Mouse (Mus musculus): Measurements from ENCODE around the gene P3h4.

The P3h4 gene

DNA sequence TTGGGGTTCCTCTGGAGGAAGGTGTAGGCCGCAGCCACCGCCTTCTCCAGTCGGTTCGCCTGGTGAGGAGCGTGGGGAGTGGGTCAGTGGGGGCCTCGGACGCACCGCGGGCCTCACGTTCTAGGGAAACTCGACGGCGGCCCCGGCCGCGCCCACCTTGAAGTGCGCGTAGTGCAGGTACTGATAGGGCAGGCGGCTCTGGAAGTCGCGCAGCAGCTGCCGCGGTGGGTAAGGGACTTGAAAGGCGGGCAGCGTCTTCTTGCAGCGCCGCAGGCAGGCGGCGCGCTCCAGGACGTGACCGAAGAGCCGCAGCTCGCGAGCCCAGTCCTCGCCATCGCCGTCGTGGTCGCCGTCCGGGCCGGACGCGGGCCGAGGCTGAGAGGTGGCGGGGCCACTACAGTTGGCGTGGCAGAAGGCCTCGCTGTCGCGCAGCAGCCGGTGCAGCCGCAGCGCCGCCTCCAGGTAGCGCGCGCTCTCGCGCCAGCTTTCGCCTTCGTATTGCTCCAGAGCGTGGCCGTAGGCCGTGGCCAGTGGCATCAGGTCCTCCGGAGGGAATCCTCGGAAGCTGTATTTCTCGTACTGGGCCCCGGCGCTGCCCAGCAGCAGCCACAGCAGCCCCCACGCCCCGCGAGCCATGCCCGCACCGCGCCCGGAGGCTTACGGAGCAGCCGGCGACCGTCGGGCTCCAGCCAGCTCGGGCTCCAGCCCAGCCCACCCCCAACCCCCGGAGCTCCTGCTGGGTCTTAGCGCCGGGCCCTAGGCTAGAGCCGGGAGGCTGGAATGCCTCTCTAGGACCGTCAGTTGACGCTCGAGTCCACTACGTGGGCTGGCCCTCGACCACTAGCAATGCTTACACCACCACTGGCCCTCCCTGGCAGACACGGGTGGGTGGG is at the start of gene P3h4:
TSS of gene P3h4 (minus strand) at position 816 of the 893 bp plus-strand sequence.
- DNase-seq = peak; percentile 89

DNA sequence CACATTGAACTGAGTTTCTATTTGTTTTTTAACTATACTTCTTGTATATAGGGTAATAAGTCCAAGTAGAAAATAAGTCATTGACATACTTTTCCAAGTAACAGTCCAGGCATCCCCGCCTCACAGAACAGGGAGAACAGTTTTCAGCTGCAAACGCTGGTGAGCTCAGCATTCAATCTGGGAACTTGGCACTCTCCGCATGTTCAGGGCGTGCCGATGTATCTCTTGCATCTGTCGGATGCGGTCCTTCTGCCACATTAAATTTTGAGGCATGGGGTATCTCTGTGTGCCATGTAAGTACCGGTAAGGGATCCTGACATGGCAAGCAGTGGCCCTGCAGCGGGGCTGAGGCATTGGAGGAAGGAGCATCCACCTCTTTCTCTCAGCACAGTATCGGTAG is 48.1 kb upstream of the P3h4 start:
- no peak for DNase-seq

DNA sequence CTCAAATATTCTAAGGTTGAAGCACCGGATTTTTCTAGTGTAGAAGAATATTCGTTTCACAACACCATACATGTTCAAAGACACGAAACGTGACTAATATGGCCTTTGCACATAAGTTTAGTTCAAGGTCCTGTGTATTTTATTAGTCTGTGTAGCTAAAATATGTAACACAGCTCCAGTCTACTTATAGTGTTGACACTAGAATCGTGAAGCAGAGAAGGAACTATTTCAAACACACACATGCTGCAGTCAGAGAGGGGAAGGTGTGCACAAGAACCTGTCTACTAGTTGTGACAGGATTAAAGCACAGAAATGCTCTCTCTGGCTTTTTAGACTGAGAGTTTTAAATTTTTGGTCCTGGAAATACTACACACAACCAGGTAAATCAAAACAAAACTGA is 43.1 kb upstream of the P3h4 start:
- DNase-seq = no peak

DNA sequence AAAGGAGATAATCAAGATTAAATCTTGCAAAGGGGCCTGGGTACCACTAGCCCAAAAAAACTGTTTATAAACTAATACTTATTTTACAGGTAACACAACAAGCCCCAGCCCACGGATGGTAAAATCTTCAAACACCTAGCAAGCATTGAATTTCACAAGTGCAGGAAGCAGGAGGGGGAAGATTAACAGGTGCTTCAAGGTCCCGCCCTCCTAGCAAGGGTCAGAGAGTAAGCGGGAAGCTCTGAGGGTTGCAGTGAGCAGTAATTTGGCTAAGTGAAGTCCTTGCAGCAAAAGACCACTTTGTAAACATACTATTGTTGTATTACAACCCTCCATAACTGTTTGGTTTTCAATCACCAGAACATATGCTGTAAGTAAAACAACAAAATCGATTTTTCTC is 42.6 kb upstream of the P3h4 start:
- DNase-seq = no peak

DNA sequence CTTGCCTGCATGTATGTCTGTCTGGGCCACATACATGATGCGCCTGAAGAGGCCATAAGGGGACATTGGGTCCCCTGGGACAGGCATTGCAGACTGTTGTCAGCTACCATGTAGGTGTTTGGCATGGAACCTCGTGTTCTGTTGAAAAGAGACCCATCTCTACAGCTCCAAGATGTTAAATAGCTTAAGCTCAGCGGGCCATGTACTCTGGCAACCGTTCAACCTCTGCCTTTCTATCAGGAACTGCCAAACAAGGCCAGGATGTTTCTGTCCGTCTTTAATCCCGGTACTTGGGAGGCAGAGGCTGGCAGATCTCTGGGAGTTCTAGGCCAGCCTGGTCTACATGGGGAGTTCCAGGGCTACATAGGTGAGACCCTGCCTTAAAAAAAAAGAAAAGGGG is 28.0 kb upstream of the P3h4 start:
- DNase-seq = no peak

DNA sequence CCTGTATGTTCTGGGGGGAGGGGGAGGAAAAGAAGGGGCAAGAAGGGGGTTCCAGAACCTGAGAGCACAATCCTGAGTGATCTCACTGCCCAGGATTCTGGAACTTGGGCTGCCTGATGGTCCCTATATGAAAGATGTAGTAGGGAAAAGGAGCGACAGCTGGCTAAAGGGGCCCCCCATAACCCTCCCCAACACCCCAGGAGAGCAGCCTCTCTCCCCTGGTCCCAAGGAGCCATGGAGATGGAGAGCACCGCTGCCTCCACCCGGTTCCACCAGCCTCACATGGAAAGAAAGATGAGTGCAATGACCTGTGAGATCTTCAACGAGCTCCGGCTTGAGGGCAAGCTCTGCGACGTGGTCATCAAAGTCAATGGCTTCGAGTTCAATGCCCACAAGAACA is 27.2 kb upstream of the P3h4 start, which contains the start of the genes Nt5c3b and Klhl10:
TSS of gene Nt5c3b (minus strand) at position 12 of the 400 bp plus-strand sequence.
TSS of gene Klhl10 (plus strand) at position 121 of the 400 bp plus-strand sequence.
- DNase-seq = no peak

DNA sequence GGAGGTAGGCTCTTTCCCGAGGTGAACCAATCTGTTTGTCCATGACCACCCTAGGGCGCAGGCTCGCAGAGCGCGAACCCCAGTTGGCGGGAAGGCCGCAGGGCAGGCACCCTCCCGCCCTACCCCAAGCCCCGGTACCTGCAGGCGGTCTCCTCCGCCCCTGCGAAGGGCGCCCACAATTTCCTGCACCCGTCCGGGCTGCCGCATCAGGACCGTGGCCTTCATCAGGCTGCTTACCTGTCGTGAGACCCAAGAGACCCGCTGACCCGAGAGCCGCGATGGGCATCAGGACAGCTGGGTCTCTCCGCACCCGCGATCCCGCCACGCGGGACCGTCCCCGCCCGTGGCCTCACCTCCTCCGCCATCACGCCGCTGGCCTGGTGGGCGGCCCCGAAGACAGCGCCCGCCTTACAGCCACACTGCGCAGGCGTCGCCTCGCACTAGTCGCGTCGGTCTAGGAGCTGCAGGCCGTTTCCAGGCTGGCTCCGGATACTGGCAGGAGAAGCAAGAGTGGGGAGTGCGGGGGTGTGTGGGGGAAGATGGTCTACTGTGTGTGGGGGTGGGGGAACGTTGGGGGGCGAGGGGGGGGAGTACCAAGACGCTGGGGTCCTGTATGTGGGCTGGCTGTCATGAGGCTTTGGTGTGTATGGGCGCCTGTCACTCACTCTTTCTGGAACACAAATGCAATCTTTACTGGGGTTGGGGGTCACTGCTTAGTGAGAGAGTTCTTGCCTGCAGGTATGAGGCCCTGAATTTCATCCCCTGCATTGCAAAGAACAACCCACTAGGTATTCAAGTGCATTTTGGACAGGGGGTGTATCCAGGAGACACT is 26.3 kb upstream of the P3h4 start:
- peak; percentile 84 for DNase-seq

DNA sequence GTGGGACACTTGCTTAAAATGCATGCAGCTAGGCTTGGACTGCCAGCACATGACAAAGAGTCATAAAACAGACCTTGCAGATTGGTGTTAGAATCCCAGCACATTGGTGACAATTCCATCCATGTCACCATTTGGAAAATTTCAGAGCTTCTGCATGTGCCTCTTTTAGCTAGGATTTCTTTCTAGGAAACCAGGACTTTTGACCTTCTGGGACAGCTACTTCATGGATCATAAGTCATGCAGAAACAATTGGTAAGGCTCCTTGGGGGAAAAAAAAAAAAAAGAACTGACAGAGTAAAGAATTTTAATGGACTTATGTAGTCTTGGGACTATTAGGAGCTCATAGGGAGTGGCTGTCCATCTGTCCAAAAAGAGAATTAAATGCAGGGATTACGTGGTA is 23.3 kb upstream of the P3h4 start:
- no peak for DNase-seq

DNA sequence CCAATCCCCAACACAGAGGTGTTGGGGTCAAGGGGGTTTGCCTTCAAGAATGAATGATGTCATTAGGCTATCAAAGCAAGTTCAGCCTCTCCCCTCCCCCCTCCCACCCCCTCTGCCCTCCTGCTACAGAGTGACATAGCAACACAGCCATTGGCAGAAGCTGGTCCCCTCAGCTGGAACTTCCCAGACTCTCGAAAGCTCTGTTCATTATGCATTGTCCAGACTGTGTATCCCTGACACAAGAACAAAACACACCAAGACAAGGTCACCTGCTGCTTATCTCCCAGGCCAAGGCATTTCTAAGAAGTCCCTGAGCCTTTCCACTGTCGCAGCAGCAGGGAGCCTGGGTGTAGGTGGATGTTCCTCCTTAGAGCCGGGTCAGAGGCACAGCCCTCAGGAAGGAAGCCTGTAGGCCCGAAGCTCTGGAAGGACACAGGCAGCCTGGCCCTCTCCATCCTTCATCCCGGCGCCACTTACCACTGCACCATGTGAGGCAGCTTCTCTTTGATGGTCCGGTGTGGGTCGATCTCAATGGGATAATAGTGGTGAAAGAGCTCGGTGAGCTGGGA is 21.1 kb upstream of the P3h4 start:
- no peak for DNase-seq

DNA sequence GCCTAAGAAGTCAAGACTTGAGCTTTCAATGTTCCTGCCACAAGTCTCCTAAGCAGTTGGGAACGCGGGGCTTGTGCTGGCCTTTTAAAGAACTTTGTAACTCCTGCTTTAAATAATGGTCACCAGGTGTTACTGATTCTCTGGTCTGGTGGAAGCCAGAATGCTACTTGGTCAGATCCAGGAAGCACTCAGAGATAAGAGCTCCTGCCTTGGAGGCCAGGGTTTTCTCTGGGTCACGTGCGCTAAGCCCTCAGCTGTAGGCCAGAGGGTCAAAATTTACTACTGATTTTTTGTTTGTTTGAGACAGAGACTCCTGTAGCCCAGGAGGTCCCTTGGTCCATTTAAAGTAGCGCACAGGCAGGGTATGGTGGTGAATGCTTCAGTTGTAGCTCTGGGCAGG is 17.4 kb upstream of the P3h4 start:
- no peak for DNase-seq

DNA sequence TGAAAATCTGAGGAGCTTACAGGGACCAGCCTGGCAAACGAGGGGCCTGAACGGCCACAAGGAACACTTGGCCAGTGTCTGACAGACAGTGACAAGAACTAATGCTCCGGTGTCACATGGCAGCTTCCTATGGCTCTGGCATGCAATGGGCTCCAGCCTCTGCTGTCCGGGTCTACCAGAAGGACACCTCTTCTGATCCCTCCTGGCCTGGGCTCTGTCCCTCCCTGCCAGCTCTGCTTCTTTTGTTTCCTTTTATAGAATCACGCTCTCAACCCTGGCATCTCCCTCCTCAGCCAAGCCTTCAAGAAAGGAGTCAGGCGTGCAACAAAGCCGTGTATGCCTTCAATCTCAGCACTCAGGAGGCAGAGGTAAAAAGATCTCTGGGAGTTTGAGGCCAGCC is 15.4 kb upstream of the P3h4 start:
- no peak for DNase-seq

DNA sequence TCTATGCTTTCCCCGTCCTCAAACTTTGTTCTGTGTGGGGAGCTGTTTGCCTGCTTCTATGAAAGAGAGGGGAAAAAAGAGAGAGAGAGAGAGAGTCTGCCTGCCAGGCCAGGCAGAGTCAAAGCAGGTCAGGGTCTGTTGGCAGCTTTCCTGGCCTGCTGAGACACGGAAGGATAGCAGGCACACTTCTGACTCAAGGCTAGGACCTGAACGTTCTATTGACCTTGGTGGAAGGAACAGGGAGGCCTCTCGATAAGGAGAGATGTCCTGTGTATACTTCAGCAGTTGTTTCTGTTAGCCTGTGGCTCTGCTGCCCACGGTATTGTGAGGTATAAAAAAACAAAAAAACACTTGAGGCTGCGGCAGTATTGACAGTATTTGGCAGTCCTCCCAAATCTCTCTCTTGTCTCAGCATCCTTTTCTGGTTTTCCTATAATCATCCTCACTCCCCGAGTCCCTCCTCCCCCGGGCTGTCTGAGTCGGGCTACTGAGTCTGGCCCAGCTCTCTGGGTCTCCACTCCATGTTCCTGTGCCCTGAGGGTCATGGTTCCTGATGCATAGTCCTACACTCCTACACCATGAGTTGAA is 14.1 kb upstream of the P3h4 start:
- no peak for DNase-seq

DNA sequence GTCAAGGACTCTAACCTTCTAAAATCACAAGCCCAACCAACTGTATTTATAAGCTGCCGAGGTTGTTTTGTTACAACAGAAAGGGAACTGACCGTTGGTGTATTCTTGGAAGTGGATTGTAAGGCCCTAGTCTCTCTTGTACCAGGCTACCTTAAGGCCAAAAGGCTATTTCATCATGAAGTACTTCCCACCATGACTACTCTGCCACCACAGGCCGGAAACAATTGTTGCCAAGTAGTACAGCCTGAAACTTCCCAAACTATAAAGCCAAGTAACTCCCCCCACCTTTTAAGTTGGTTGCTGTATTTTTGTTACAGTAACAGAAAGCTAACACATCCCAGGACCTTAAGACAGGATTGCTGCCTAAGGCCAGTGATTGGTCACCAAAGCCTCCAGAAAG is 12.2 kb upstream of the P3h4 start:
- DNase-seq = no peak

DNA sequence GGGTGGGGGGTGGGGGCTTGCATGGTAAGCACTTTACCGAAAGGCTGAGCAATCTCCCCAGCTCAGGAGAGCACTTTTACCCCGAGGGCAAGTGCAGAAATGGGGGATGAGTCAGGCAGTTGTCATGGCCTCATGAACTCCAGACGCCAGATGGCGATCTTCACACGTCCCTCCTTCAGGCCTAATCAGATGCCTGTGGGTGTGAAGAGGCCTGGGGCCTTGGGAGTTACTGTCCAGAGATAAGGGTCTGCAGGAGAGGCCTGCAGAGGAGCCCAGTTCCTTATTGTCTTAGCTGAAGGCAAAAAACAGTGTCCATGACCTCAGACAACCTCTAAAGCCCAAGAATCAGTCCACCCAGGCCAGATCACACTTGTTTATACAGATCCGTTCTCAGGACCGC is 11.2 kb upstream of the P3h4 start:
- DNase-seq = peak; percentile 80

DNA sequence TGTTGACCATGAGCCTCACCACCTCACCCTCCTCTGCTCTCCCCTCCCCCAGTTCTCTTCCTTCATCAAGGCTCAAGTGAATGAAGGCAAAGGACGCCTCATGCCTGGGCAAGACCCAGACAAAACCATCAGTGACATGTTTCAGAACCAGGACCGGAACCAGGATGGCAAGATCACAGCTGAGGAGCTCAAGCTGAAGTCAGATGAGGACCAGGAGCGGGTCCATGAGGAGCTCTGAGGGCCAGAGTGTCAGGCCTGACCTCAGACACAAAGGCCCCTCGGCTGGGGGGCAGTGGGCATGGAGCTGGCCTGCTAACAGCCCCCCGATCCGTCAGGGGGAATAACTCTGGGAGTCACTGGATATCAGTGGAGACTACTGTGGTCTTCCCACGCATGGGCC is 9.2 kb upstream of the P3h4 start:
- DNase-seq = no peak

DNA sequence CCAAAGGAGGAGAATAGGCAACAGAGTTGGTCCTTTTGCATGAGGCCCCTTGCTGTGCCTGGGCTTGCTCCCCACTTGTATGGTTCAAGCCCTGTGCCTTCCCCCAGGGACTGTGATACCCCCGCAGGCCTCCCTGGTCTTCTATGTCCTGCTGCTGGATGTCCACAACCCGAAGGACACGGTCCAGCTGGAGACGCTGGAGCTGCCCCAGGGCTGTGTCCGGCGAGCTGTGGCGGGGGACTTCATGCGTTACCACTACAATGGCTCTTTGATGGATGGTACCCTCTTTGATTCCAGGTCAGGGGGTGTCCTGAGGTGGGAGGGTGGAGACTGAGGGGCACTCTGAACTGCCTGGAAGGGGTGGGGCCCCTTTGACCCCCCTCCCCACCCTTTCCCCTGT is 6.9 kb upstream of the P3h4 start:
- DNase-seq = no peak

DNA sequence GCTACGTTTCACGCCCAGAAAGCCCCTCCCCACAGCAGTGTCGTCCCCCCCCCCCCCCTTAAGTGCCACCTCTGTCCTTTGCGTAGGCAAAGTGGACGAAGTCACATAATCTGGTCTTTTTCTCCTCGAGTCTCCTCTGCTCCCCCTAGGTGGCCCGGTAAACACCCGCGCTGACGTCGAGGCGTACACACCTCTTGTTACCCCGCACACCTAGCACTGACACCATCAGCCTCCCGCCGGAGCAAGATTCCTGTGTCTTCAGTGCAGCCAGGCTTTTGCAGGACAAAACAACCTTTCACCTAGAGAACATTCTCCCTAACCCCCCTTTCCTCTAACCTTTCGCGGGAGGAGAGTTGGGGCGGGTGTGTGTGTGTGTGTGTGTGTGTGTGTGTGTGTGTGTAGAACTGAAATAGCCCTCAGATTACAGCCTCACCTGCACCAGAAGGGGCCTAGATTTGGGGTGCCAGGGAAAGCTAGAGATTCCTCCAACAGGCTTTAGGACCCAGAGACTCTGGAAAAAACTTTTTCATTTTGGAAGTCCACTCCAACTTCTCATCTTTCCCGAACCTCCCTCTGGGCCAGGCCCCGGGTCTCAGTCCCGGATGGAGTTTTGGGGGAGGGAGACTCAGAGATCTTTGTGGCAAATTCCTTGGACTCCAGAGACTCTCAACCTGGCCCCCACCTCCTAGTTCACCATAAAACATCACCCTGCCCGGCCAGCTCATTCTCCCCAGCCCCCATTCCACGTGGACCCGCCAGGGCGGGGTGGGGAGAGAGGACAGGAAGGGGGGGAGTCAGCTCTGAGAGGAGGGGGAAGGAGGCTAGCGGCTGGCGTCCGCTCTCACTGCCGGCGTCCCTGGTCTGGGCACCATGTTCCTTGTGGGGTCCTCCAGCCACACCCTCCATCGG is 532 bp upstream of the P3h4 start, which contains the start of gene Fkbp10:
TSS of gene Fkbp10 (plus strand) at position 784 of the 909 bp plus-strand sequence.
- peak; percentile 43 for DNase-seq

DNA sequence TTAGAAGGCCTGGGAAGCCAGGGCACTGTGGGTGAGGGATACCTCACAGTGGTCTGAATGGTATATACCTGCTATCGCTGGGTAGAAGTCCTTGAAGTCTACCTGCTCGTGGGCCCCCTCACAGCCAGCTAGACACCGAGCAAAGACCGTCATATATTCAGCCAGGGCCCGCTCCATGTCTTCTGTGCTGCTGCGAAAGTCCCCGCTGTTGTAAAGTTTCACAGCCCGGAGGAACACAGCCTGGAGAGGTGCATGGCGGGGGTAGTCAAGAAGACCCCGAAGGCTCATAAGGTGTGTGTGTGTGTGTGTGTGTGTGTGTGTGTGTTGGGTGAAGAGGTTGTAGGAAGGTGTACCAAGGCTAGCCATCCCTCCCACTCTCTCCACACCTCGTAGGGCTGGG is 1.1 kb downstream of the P3h4 start:
- DNase-seq = peak; percentile 41

DNA sequence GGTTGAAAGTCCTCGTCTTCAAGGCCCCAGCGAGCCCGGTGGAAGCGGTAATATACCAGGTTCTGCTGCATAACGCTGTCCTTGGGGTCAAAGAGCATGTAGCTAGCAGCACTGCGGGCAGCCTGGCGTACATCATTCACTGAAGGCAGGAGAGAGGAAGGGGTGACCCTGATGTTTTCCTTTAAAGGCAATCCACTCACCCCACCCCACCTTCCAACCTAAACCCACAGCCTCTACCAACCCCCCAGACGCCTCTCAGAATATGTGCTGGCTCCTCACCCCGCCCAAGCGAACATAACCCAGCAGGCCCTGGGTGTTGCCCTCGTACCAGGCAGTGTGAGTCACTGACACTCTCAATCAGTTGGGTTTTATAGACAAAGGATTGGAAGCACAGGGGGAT is 2.9 kb downstream of the P3h4 start:
- peak; percentile 41 for DNase-seq

DNA sequence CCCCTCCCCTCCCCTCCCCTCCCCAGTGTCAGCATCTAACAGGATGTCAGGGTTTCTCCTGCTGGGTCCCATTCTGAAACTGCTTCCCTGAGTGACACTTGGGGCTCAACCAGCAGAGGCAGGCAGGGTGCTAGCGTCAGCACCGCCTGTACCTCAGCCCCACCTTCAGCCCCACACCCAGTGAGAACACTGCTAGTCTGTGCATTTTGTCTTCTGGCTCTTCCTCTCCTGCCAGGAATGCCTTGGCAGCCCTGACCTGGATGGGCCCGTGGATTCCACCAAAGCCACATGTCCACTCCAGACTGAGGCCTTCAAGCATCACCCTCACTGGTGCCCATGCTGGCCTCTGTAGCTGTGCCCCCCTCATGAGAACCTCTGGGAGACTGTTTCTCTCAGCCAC is 5.0 kb downstream of the P3h4 start:
- peak; percentile 66 for DNase-seq

DNA sequence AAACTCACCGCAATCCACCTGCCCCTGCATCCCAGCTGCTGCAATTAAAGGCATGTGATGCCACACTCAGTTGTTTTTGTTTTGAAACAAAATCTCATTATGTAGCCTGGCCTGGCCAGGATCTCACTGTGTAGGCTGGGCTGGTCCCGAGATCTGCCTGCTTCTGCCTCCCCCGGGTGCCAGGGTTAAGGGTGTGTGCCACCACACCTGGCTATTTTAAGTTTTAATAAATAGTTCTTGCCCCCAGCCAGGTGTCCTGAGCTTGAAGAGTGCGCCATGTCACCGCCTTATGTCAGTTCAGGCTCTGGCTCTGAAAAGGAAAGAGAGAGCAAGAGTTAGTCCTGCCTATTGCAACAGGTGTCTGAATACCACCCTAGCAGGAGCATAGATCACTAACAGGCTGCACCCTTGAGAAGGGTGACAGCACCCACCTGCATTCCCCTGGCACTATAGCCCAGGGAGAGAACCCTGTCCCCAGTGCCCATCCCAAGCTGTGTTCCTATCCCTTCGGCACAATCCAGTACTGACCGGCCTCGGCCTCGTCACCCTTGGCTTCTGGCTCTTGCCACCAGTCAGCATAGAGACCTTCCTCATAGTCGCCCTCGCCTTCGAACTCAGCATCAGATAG is 5.7 kb downstream of the P3h4 start:
- peak; percentile 52 for DNase-seq
